Mouse (Mus musculus): Measurements from ENCODE around the gene Sox4.

The Sox4 gene

DNA sequence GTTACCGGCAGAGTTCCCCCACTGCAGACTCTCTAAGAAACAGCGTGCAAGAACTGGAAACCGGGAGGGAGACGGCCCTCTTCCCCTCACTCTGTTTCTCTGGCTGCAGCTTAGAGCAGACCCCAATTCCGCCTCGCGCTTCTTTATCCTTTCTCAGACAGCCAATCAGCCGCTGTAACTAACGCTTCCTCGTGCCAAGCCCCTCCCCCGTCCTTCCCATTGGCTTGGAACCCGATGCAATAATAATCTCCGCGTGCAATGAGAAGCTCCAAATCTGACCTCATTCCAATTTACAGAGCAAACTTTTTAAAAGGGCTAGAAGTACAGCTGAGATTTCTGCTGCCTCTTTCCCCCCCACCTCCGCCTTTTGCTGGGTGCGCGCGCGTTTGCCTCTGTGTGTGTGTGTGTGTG, at the start of gene Sox4:
TSS of gene Sox4 (minus strand) at position 133 of the 411 bp plus-strand sequence.
- DNase-seq, result peak; percentile 95 to 97

DNA sequence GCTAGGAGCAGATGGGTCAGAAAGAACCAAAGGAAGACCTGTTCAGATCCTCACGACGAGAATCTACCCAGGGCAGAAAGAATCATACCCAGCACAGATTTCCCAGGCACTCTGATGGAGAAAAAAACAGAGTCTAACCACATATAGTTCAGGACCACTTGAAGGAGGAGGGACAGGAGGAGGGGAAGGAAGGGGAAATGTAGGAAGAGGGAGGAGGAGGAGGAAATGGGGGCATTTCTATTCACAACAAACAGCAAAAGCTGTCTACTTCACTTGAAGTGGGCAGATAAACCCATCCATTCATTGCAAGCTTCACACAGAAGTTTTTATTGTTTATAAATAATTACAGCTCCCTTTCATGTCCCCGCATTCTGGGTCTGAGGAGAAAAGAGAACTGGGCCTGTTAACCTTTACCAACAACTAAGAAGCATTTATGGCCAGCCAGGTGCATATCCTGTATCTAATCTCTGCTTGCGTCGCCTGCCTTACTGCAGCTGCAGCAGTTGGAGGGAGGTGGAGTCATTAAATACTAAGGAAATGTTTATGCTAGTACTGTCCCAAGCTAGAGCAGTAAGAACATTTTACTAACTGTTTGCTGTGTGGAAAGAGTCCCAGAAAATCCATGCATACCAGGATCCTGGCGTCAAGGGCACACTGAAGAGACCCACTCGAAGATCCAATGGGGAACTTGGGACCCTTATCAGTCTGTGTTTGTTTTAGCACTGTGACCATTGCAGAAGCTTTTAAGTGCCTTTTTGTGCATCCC, 38.6 kb upstream of the Sox4 start:
- DNase-seq, result peak; percentile 36 to 49

DNA sequence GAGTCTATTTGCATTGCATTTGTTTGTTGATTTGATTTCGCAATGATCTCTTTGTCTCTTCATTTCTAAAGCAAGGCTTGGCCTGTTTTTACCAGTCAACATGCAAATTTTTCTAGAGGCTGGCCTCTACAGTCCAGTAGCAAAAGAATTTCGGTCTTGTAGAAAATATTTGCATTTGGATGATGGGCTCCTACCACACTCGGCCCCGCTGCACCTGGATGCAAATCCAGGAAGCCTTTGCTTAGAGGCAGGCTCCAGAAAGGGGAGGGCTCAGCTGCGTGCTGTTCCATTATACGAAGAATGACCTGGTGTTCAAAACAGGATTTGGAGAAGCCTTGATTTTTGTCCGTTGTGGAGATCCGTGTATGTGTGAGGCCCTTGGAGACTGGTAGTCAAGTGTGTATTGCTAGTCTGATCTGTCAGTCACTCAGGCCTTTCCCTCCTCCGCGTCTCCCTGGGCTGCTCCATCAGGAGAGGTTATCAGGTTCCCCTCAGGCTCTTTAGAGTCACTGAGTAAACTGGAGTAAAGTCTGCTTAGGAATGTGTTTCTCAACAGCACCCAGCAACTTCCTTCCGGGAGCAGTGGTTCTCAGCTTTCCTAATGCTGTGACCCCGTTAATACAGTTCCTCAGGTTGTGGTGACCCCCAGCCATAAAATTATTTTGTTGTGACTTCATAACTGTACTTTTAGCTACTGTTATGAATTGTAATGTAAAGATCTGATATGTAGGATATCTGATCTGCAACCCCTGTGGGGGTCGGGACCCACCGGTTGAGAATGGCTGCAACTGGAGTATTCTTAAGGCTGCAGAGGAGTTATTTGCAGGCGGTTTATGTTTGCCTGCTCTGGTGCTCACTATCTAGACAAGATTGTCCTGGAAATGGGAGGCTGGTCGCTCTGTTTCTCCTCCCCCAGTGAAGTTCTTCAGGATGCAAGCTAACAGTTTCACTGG, 35.5 kb upstream of the Sox4 start:
- no peak for DNase-seq

DNA sequence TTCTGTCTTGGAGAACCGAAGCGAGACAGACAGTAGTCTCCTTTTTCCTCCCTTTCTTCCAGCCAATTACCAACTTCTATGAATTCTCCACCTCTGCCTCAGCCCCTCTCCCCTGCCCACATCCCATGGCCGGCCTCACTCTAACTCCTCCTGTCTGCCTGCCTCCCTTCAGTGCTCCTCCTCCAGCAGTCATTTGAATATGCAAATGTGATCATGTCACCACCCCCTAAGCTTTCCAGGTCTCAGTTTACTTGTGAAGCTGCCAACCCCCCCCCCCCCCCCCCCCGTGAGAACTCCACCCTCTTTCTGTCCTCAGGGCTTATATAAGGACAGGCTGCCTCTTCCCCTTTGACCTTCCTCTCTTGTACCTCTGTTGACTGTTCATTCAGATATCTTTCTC, 27.2 kb upstream of the Sox4 start:
- no peak for DNase-seq

DNA sequence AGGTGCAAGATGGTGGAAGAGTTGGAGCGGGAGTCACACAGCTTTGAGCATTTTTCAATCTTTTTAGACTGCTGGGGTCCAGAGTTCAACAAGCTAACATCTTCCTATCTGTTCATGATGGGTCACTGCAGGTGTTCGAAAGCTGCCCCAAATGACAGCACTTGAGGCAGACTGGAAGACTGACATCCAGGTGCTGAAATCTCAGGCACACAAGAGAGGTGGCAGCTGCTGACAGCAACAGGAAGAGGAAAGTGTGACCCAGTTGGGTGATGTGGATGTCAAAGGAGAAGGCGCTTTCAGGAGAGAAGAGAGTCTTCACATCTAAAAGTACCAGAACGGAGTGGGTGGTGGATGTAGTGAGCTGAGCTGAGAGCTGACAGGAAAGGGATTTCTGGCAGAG, 21.5 kb upstream of the Sox4 start:
- DNase-seq, result peak; percentile 48 to 77

DNA sequence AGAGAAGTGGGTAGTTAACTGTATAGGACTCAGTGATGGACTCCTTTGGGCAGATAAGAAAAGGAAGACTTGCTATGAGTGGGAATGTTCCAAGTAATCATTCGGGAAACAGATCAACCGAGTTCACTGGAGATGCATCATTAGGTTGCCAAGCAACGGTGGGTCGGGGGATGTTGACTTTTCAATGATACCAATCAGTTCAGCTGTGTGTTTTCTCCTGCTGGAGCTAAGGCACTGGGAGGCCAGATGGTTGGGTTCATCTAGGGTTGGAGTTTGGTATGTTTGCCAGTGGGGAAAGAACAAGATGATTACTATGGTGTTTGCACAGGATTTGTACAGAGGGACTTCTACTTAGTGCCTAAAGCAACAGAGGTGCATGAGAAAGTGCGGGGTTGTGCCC, 21.1 kb upstream of the Sox4 start:
- peak in 1 of 2 experiments; percentile 13 for DNase-seq

DNA sequence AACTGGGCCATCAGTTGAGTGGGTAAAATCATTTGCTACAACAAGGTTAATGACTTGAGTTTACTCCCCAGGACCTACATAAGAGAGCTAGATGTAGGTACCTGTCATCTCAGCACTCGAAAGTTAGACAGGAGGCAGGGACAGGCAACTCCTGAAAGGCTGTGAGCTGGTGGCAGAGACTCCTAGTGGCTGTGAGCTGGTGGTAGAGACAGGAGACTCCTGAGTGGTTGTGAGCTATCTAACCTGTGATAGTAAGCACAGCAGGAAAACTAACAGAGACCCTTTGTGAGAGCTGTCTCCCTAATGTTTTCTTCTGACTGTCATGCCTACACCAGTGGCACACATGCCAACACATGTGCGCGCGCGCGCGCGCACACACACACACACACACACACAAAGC, 7.4 kb upstream of the Sox4 start:
- DNase-seq, result peak; percentile 35 to 58

DNA sequence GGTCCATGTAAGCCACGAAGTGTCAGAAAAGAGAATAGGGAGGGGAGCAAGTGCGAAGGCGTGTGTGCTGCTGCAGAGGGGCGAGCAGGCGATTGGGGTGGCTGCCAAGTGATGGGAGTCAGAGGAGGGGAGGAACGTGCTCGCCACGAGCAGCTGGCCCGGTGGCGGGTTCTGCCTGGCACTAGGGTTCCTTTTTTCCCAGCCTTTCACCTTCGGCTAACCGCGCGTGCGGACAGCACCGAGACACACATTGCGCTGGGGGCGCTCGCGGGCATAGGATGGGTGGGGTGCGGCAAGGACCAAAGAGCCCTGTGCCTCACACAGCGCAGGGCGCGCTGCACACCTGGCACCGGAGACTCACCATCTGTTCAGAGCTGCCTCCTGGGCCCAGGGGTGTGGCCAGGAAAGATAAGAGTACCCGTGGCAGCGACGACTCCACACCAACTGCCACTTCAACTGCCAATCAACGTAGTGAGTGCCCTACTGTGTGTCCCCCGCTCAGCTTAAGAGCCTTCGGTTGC, 6.0 kb upstream of the Sox4 start:
- peak; percentile 96 to 98 for DNase-seq

DNA sequence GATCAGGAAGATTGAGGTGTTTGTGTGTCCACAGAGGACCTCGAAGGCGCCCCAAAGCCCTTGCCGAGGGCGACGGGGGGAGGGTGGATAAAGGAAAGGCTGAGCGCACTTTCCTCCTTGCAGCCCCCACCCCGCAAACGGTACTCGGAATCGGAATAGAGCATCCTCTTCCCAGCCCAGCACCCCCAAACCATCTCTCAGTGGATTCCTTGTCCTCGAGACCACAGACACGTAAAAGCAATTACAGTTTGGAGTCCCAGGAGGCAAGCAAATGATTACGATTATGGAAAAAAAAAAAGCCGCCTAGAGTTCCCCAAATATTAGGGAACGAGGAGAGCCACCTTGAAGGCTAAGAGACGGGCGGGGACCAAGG, 5.5 kb upstream of the Sox4 start:
- no peak for DNase-seq

DNA sequence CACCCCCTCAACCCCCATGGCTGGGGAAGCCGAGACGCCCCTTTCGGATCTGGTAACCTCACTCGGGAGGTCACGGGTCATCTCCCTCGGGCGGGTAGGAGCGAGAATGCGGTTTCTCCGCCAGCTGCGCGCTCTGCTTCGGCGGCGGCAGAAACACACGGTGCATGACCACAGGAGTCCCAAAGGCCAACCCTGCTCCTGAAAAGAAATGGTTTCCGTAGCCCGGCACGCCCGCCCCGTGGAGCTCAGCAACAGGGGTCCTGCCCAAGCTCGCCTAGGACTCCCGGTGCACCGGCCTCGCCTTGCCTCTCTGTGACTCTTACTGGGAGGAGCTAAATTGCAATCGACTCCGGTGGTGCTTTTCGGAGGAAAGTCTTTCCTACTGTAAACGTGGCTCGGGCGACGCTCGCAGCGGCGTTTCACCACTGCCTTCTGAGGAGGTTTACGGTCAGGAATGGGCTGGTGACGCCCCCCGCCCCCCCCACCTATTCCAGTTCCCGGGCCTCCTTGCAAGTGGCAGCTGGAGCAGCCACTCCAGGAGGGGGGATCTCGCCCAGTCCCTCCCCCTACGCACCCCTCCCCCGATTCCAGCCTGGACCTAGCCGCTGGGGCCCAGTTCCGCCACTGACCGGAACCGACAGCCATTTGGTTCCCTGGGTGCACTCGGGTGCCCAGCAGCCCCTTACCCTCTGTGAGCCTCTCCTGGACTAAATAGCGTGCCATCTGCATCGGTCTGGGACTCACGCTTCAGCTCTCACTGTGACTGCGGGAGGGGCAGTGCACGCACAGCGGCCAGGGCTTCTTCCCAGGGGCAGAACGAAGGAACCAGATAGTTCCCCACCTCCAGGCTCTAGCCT, 4.9 kb upstream of the Sox4 start:
- peak; percentile 80 to 87 for DNase-seq

DNA sequence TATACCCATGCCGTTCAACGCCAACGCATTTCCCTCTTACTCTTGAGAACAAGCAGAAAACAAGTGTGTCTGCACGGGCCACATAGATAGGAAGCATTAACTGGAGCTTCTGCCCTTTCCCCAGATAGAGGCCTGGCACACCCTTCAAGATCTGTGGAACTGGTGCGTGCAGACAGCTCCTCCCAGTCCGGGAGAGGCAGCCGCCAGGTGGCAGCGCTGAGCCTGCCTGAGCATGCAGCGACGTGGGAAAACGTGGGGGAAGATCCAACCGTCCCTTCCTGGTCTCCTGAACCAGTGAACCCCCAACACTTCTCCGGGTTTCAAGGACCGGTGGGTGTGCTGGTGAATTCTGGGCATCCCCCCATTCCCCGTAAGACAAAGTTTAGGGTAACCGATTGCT, 4.3 kb upstream of the Sox4 start:
- DNase-seq, result peak; percentile 94 to 97

DNA sequence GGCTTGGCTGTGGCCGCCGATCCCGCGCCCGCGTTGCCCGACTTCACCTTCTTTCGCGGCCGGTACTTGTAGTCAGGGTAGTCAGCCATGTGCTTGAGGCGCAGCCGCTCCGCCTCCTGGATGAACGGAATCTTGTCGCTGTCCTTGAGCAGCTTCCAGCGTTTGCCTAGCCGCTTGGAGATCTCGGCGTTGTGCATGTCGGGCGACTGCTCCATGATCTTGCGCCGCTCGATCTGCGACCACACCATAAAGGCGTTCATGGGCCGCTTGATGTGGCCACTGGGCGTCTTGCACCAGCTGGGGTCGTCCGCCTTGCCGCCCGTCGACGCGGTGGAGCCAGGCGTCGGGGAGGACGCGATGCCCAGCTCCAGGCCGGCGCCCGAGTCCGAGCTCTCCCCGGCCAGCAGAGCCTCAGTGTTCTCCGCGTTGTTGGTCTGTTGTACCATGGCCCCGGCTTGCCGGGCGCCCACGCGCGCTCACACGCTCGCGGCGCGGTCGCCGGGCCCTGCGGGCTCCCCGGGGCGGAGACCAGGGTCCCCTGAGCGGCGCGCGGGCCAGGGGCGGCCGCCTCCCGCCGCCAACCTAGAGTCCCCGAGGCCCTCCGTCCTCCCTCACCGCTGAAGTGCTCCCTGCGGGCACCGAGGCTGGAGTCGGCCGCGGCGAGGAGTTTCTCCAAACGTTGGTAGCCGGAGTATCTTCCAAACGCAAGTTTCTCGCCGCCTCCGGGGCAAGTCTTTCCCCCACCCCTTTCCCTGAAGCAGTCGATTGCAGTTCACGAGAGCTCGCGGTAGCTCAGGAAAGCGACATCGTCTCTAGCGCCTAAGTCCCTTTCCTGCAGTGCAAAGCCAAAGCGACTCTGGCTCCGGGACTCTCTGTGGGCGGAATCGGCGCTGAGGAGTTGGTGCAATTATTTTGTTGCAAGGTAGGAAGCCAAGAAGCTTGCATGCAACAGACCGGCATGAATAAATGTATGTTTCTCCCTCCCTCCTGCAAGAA, 639 bp downstream of the Sox4 start:
- DNase-seq, result peak; percentile 69 to 70

DNA sequence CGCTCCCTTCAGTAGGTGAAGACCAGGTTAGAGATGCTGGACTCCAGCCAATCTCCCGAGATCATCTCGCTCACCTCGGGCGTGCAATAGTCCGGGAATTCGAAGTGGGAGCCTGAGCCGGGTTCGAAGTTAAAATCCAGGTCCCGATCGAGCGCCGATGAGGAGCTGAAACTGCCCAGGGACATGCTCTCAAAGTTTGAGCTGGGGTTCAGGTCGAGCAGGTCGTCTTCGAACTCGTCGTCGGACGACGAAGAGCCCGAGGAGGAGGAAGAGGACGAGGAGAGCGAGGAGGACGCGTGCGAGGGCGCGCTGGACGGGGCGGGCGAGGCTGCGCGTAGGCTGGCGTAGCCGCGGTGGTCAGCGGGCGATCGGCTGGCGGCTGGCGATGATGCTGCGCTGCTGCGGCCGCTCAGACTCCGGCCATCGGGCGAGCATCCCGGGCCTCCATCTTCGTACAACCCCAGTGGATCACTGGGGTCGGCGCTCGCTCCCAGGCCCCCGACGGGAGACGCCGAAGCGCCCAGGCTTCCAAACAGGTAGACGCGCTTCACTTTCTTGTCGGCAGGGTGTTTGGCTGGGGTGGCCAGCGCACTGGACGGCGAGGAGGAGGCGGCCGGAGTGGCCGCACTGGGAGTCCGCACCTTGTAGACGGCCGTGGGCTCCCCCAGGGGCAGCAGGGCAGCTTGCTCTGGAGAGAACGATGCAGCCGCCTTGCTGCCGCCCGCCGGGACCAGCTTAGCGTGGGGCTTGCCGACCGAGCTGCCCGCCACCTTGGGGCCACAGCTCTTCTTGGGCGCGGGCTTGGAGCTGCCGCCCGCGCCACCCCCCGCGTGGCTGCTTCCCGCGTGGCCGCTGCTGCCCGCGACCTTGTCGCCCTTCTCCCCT, 1.6 kb downstream of the Sox4 start:
- peak; percentile 53 to 71 for DNase-seq

DNA sequence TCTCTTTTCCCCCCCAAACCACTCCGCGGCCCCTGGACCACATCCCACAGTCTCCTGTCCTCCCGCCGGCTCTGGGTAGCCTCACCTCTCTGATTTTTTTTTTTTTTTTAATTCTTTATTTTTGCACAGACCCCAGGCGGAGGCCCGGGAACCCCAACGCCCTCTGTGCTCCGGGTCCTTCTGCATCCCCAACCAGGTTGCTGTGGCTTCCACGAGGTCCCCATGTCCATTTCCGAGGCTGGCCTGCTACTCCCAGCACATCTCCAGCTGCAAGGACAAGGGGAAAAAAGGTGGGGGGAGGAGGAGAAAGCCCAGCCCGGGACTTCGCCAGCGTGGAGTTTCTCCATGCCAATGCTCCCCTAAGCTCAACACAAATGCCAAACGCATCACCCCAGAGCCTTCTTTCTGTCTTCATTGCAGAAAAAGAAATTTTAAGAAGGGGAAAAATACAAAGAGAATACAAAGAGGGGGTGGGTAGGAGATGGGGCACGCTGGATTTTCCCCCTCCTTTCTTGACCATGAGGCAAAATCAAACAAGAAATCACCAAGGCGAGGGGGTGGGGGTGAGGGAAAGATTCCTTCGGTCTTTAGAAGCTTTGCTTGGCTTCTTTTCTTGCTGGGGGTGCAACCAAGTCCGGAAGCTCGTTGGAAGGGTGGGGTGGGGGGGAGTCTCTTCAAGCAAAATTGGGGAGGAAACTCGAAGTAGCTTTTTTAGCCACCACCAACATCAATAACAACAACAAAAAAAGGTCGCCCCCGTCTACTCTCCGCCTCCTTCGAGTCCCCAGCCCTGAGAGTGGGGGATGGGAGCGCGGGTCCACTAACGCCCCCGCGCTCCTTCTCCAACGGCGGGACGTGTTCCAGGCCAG, 2.7 kb downstream of the Sox4 start:
- DNase-seq, result peak; percentile 70 to 81

DNA sequence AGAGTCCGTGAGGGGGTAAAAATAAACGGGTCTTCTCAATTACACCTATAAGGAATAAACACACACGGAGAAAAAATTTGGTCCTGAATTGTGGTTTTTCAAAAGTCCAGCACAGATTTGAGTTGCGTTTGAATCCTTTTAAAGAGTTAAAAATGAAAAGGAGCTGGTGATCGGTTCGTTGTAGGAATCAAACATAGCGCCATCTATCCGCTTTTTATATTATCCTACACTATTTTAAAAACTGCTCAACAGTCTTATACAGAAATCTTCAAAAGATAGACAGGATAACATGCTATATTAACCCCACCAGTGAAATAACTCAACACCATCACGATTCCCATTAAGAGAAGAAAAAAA, 3.3 kb downstream of the Sox4 start:
- DNase-seq, result no peak

DNA sequence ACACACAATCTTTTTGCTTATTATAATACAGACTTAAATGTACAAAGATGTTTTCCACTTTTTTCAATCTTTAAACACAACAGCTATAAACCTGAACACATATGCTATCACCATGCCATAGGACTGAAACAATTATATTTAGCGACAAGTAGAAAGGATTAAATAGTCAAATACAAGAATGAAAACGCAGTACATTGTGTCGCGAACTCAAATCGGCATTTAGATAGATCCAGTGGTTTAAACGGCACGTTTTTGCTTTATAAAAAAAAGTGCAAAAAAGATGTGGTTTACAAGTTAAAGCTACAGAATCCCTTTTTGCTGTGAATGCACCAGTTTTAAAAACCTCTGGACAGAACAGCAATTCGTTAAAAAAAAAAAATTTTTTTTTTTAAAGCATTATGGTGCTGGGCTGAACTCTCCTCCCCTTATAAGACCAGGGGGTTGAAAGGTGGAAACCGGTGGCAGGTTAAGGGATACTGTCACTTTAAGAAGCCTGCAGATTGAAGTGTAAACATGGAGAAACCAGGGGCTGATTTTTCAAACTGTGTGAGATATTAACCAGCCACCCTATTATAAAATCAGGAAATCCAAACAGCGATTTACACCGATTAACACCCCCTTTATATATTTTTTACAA, 4.1 kb downstream of the Sox4 start:
- DNase-seq, result no peak

DNA sequence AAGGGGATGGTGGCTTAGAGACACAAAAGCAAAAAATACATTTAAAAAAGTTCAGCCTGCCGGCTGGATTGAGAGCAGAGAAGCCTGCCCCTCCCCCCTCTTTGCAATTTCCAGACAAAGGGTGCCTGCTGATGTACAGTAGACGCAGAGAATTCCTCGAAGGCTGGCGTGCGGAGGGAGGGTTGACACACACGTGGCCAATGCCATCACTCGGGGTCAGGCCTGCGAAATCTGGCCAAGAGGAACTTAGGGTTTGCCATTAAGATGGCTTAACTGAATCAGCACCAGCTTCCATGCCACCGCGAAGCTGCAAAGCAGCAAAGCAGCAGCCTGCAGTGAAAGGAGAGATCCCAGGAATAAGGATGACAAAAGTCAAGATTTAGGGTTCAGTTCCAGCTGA, 5.0 kb downstream of the Sox4 start:
- peak; percentile 47 to 58 for DNase-seq

DNA sequence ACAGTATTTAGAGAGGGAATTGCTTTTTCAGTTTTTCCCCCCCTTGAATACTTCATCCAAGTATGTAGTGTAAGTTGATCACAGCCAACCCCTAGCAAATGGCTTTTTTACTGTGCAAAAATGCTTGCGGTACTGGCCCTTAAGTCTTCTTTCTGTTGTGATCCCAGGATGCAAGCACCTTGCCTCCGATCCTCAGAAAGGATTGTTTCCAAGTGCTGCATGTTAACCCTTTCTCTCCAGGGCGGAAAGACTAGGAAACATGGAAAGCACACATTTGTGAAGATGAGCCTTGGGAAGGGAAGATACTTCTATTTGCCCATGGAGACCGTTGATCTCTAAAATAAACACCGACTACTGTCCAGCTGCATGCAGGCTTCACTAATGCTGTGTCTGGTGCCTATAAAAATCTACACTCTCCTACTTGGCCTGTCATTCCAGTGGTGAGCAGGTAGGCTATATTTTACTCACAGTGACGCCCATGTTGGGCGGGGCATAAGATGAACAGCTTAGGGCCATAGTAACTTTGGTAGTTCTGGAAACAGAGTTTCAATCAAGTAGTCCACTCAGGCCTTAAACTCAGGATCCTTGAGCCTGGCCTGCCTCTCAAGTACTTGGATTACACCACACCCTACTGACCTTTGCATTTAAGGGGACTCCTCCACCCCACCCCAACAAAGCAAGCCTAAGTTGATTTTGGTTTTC, 5.6 kb downstream of the Sox4 start:
- DNase-seq, result no peak

Measured in thymus, postnatal 36 days (tissue).